10 mouse cellular contexts compared by ENCODE assay signal in genomic region chr2:91904618-91905307, GRCm38 (mm10). TPM values are rescaled to one million over a fixed set of nuclear protein-coding genes. Genes with fewer than 3 reads are reported as not detected.
A peak's percentile ranks its signal among the peaks of the same experiment; 100 is the strongest.
DNase-seq lines count a peak whose midpoint lies in the region; ATAC-seq lines count a peak whose summit lies in the region.
"Had no signal": no experiment of that assay in that cellular context is flagged by ENCODE, and none has a peak within 500 bp of the region (broad histone marks: within the 10 kb centered on the region; RNA-seq: fewer than 3 reads in every experiment).

No protein-coding gene starts in this region.

- peaks cover 5% of the 10 kb centered on the region; the same call in 1 of the 2 replicates for H3K36me3 ChIP-seq in hindbrain, embryonic 16.5 days (ENCODE audit: control insufficient read depth, insufficient read depth, low read length)
- peaks cover 14% of the 10 kb centered on the region for H3K36me3 ChIP-seq in neural tube, embryonic 15.5 days

- H3K4me1 ChIP-seq in hindbrain, embryonic 16.5 days (ENCODE audit: control insufficient read depth, insufficient read depth, low read depth, low read length) = peaks cover 4% of the 10 kb centered on the region; the same call in 1 of the 2 replicates
- H3K4me1 ChIP-seq in neural tube, embryonic 15.5 days = peaks cover 12% of the 10 kb centered on the region

- no peak overlapping the region for H3K9ac ChIP-seq in hindbrain, embryonic 16.5 days (ENCODE audit: low read depth, low read length)
- H3K9ac ChIP-seq in neural tube, embryonic 15.5 days (replicated peaks) = no peak overlapping the region

- ATAC-seq in hindbrain, embryonic 16.5 days = peak; percentile 73
- ATAC-seq in neural tube, embryonic 15.5 days (ENCODE audit: low FRiP score) = no peak; the same call in 1 of the 2 replicates
- ATAC-seq: inflammation-experienced regulatory T-cells, adult 6 months had no signal

- H3K4me2 ChIP-seq in hindbrain, embryonic 16.5 days (ENCODE audit: low read length) = no peak overlapping the region
- H3K4me2 ChIP-seq in neural tube, embryonic 15.5 days = no peak overlapping the region

- peak overlapping the region; percentile 32; the same call in 1 of the 2 replicates for H3K27ac ChIP-seq in hindbrain, embryonic 16.5 days (ENCODE audit: low read depth, low read length)
- peak overlapping the region; percentile 6 for H3K27ac ChIP-seq in neural tube, embryonic 15.5 days (replicated peaks)

- no peaks in the 10 kb centered on the region for H3K9me3 ChIP-seq in hindbrain, embryonic 16.5 days (ENCODE audit: control insufficient read depth, low read length)
- no peaks in the 10 kb centered on the region for H3K9me3 ChIP-seq in neural tube, embryonic 15.5 days (replicated peaks)

- no peaks in the 10 kb centered on the region for H3K27me3 ChIP-seq in hindbrain, embryonic 16.5 days (replicated peaks; ENCODE audit: control insufficient read depth, insufficient read depth, low read length)
- H3K27me3 ChIP-seq in neural tube, embryonic 15.5 days (replicated peaks) = no peaks in the 10 kb centered on the region

- DNase-seq in embryo, embryonic 11 days = peak; percentile 11
- no peak for DNase-seq in embryo, embryonic 9.5 days (ENCODE audit: extremely low spot score)
- peak; percentile 66 to 80 for DNase-seq in right cerebral cortex, postnatal 10 days (ENCODE audit: low spot score in 2 of 2)
- DNase-seq in right cerebral cortex, postnatal 4 days = no peak
- no peak for DNase-seq in thymus, postnatal 4 days
- DNase-seq in MN1 (ENCODE audit: low spot score) = no peak
- DNase-seq: lung, adult 2 months had no signal

- WGBS in hindbrain, embryonic 16.5 days = 41% methylated on average over 5 of the region's 5 CpGs
- 36% methylated on average over 5 of the region's 5 CpGs for WGBS in neural tube, embryonic 15.5 days

- no peak overlapping the region for H3K4me3 ChIP-seq in hindbrain, embryonic 16.5 days (ENCODE audit: low read length)
- H3K4me3 ChIP-seq in neural tube, embryonic 15.5 days (replicated peaks) = no peak overlapping the region

RNA-seq across cellular contexts. Expression of gene Chrm4, which starts 22.3 kb away (rescaled TPM):
- polyA plus RNA-seq in hindbrain, embryonic 16.5 days (2015; fragmentation: Nextera tagmentation; extraction: Ambion mirVana) = 1.5 TPM in 2 replicates
- 1.4 and 1.5 TPM in 2 replicates for polyA plus RNA-seq in neural tube, embryonic 15.5 days (2015; fragmentation: Nextera tagmentation; extraction: Ambion mirVana)

RNA-seq across cellular contexts. Expression of gene Mdk, which starts 27.3 kb away (rescaled TPM):
- 160 and 182 TPM in 2 replicates for polyA plus RNA-seq in hindbrain, embryonic 16.5 days (2015; fragmentation: Nextera tagmentation; extraction: Ambion mirVana)
- polyA plus RNA-seq in neural tube, embryonic 15.5 days (2015; fragmentation: Nextera tagmentation; extraction: Ambion mirVana) = 161 and 243 TPM in 2 replicates

RNA-seq across cellular contexts. Expression of gene Gm9821, which starts 40.7 kb away (rescaled TPM):
- 0.16 and 0.29 TPM in 2 replicates for polyA plus RNA-seq in hindbrain, embryonic 16.5 days (2015; fragmentation: Nextera tagmentation; extraction: Ambion mirVana)
- polyA plus RNA-seq in neural tube, embryonic 15.5 days (2015; fragmentation: Nextera tagmentation; extraction: Ambion mirVana) = 0.24 and 0.57 TPM in 2 replicates
- polyA plus RNA-seq: lung, adult 2 months had no signal

Comparison
In these comparisons a context has a peak if more than half of its experiments do, and no peak if none do; other contexts are left out.
1. DNase-seq: peak in embryo, embryonic 11 days (single experiment) and right cerebral cortex, postnatal 10 days (2 of 2); none in embryo, embryonic 9.5 days (single experiment), right cerebral cortex, postnatal 4 days (single experiment), thymus, postnatal 4 days (single experiment) and MN1 (single experiment).